Mouse (Mus musculus): ENCODE data around the gene B4gat1.

Gene B4gat1

GRCm38 (mm10) chr19:5060365-5061330, 22.0 kb downstream of the B4gat1 start:
- no peak for DNase-seq

GRCm38 (mm10) chr19:5062041-5062440, 23.4 kb downstream of the B4gat1 start:
- no peak for DNase-seq

GRCm38 (mm10) chr19:5062446-5062845, 23.8 kb downstream of the B4gat1 start:
- no peak for DNase-seq

- no peak for DNase-seq
Observed at GRCm38 (mm10) chr19:5065104-5065503, 26.5 kb downstream of the B4gat1 start.

GRCm38 (mm10) chr19:5067040-5067799, 28.6 kb downstream of the B4gat1 start:
- DNase-seq: no peak

DNA sequence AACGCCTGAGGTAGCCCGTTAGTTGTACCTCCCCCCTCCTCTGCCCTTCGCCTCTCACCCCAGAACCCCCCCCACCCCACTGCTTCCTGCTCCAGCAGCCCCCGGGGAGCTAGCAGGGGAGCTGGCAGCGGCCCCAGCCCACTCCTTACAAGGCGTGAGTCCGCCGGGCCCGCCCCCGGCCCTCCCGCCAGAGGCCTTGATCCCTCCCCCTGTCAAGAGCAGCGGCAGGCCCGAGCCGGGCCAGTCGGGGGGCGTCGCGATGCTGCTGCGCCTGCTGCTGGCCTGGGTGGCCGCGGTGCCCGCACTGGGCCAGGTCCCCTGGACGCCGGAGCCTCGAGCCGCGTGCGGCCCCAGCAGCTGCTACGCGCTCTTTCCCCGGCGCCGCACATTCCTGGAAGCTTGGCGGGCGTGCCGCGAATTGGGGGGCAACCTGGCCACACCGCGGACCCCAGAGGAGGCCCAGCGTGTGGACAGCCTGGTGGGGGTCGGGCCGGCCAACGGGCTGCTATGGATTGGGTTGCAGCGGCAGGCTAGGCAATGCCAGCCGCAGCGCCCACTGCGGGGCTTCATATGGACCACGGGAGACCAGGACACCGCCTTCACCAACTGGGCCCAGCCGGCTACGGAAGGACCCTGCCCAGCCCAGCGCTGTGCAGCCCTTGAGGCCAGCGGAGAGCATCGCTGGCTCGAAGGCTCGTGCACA, 29.4 kb downstream of the B4gat1 start, which contains the start of gene Cd248:
TSS of gene Cd248 (plus strand) at position 212 of the 703 bp plus-strand sequence.
- DNase-seq: peak; percentile 58

GRCm38 (mm10) chr19:5068570-5069234, 30.1 kb downstream of the B4gat1 start:
- no peak for DNase-seq

DNA sequence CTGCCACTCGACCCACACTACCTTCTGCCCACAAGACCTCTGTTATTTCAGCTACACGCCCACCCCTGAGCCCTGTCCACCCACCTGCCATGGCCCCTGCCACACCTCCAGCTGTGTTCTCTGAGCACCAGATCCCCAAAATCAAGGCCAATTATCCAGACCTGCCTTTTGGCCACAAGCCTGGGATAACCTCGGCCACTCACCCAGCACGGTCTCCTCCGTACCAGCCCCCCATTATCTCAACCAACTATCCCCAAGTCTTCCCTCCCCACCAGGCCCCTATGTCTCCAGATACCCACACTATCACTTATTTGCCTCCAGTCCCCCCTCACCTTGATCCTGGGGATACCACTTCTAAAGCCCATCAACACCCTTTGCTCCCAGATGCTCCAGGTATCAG, 30.9 kb downstream of the B4gat1 start:
- no peak for DNase-seq

GRCm38 (mm10) chr19:5069978-5070377, 31.4 kb downstream of the B4gat1 start:
- DNase-seq: no peak

DNA sequence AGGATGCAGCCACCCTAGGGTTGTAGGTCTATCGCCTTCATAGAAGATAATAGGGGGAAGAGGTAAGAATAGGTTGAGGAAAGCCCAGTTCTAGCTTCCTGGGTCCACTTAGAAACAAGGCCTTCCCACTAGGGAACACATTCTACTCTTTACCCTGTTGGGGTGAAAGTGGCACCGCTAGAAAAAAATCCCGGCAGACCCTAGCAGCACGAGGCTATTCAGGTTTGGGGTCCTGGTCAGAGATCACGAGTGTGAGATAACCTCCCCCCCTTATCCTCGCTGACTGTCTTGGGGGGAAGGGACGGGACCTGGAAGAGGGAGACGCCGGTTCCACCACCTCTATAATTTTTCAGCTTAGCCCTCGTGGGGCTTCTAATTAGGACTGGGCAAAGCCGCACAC, 32.5 kb downstream of the B4gat1 start:
- no peak for DNase-seq

DNA sequence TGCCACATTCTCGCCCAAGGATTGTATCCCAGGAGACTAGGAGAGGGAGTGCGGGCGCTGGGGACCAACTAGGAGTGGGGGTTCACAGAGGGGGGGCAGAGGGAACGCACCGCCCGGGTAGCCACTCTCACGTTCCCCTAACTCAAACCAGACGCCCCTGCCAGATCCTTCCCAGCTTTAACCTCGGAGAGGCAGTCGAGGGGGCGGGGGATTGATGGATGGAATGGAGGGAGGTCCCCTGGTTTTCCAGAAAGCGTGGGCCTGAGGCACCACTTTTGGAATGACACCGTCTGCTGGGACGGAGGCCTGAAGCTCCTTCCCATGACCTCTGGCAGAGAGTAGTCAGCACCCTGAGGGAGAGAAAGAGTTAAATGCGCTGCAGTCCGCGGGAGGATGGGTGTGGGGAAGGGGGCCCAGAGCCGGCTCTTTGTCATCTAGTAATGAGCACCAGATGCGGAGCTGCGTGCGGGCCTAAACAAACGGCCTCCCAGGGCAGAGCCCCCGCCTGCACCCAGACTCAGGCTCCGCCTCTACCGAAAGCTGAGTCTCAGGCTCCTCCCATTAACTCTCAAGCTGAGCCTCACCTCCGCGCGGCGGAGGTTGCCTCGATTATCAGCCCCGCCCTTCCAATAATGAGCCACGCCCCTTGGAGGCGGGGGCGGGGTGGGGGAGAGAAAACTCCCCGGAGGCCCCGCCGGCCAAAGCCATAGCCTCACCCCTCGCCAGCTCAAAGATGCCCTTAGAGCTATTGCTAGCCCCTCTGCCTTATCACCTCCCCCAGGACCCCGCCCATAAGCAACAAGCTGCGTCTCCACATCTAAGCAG, 33.1 kb downstream of the B4gat1 start:
- no peak for DNase-seq

- no peak for DNase-seq
Observed at GRCm38 (mm10) chr19:5072389-5073019, 33.9 kb downstream of the B4gat1 start.

DNA sequence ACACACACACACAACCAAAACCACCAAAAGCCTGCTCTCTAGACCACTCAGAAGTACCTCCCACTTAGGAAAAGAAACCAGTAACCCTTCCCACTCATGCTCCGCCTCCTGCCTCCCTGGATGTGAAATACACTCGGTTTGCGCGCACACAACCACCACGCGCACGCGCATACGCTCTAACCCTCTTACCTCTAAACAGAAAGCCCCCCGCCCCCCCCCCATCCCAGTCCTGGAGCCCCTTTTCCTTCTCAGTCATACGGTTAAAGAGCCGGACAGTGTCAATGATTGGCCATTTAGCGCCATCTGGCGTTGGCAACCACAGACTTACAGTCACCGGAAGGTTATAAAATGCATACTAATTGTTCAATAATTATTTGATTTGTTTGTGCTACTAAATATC, 34.4 kb downstream of the B4gat1 start:
- DNase-seq: peak; percentile 66

DNA sequence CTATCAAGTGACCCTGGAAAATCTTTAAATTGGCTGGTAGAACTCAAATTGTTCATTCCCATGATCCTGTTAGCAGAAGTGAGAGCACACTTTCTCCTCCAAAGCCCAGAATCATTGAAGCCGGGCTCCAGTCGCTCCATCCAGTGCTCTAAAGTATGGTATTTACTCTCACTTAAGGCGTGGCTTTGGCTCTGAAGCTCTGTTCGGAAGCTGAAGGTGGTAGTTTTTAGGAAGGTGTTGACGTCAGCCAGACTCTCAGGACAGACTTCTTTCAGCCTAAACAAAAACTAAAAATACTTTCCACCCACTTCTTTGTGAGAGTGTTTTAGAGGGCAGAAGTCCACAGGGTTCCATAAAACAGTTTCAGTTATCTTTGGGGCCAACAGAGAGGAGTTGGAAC, 34.9 kb downstream of the B4gat1 start:
- DNase-seq: no peak

- no peak for DNase-seq
Observed at GRCm38 (mm10) chr19:5079279-5079678, 40.7 kb downstream of the B4gat1 start.

- DNase-seq: no peak
Observed at GRCm38 (mm10) chr19:5082005-5082404, 43.4 kb downstream of the B4gat1 start.

GRCm38 (mm10) chr19:5082596-5082995, 44.0 kb downstream of the B4gat1 start:
- DNase-seq: no peak

GRCm38 (mm10) chr19:5083961-5084833, 45.6 kb downstream of the B4gat1 start:
- no peak for DNase-seq

- no peak for DNase-seq
Observed at GRCm38 (mm10) chr19:5084834-5085144, 46.2 kb downstream of the B4gat1 start.

- DNase-seq: peak; percentile 42
Observed at GRCm38 (mm10) chr19:5085145-5085863, 46.7 kb downstream of the B4gat1 start, which contains the start of gene Tmem151a. Tmem151a (minus strand) TSS chr19:5085531.
